Mouse (Mus musculus): Measurements from ENCODE around the gene Ctnna3. TPM values are rescaled to one million over a fixed set of nuclear protein-coding genes. Genes with fewer than 3 reads are reported as not detected.
A peak's percentile ranks its signal among the peaks of the same experiment; 100 is the strongest.

Ctnna3 gene
- polyA plus RNA-seq, 1 experiment, result 1.3 TPM

DNA sequence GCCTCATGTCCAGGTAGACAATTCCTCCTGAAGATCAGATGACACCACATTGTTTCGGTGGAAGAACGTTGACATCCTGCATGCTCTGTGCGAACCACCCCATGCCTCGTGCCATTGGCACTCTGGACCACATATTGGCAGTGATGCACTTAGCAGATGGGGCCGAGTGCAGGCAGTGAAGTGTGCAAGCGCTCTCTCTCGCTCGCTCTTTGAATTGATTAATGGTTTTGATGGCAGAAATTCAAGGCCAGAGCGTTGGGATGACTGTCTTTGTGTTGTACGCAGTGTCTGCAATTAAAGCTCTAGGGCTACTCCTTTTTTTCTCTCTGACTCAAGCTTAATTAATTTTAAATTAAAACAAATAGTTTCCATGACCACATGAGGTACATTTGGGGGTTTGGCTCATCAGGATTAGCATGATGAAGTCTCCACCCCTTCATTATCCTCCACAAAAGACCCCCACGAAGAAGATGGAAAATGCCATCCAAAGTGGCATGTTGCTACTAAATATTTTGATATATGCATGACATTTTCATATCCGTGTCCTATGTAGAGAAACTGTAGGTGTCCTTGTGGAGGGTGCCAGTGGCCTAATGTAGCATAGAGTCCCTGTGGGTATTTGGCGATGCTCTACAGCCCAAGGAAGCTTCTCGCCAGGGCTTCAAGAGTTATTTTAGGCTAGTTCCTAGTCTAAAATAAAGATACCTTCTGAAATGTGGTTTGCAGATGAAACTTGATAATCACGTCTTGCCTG lies 700.7 kb downstream of the Ctnna3 start:
- TF ChIP-seq CTCF (IDR thresholded peaks at IDR 0.05; ENCODE audit: extremely low read depth, insufficient read depth, low read length) (no peak), POLR2A (IDR thresholded peaks at IDR 0.05; ENCODE audit: extremely low read depth, insufficient read depth, low read length) (no peak)
- Histone ChIP-seq H3K27ac (ENCODE audit: insufficient read depth, low read length) (no peak overlapping the region), H3K4me3 (ENCODE audit: insufficient read depth, low read length) (no peak overlapping the region), H3K4me1 (ENCODE audit: control insufficient read depth, insufficient read depth, low read length) (no peaks in the 10 kb centered on the region)

DNA sequence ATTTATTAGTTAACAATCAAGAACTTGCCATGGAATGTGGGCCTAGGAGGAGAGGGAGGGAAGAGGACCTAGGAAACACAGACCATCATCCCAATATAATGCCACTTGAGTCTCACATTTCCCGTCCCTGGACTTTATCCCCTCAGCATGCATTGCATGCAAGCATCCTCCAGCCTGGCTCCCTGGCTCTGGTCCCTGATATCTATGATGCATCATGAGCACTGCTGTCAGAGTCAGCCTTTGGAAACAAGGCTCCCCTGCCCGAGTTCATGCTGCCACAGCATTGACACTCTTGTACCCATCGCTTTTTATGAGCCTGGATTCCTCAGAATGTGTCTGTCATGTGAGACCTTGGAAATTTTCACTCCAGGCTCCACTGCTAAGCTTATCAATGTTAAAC lies 703.6 kb downstream of the Ctnna3 start:
- TF ChIP-seq POLR2A (IDR thresholded peaks at IDR 0.05; ENCODE audit: extremely low read depth, insufficient read depth, low read length) (no peak), CTCF (IDR thresholded peaks at IDR 0.05; ENCODE audit: extremely low read depth, insufficient read depth, low read length) (no peak)
- H3K4me1 ChIP-seq (ENCODE audit: control insufficient read depth, insufficient read depth, low read length), result no peaks in the 10 kb centered on the region

DNA sequence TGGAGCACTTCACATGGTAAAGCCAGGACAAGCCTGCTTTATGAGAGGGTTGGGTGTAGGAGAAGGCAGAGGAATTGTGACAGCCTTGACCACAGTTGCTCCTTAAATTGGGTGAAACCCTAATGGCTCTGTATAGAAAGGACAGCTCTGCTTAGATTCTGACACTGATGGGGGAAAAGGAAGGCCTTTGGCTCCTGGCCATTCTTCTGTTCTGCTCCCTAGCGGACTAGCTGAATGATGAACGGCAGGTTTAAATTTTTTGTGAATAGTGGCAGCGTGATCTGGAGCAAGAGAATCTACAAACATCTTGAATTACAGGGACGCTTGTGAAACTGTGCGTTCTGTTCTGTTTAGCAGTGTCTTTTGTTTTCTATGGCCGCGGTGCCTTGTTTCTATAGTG lies 705.6 kb downstream of the Ctnna3 start:
- Histone ChIP-seq H3K4me3 (ENCODE audit: insufficient read depth, low read length) (no peak overlapping the region), H3K27ac (ENCODE audit: insufficient read depth, low read length) (no peak overlapping the region), H3K4me1 (ENCODE audit: control insufficient read depth, insufficient read depth, low read length) (no peaks in the 10 kb centered on the region)
- no peak for TF ChIP-seq CTCF (IDR thresholded peaks at IDR 0.05; ENCODE audit: extremely low read depth, insufficient read depth, low read length)
- TF ChIP-seq POLR2A (IDR thresholded peaks at IDR 0.05; ENCODE audit: extremely low read depth, insufficient read depth, low read length), result no peak

More for the DNA sequence above, 703.6 kb downstream of the Ctnna3 start:
- no peak overlapping the region for H3K4me3 ChIP-seq (ENCODE audit: insufficient read depth, low read length)
- H3K27ac ChIP-seq (ENCODE audit: insufficient read depth, low read length), result no peak overlapping the region

DNA sequence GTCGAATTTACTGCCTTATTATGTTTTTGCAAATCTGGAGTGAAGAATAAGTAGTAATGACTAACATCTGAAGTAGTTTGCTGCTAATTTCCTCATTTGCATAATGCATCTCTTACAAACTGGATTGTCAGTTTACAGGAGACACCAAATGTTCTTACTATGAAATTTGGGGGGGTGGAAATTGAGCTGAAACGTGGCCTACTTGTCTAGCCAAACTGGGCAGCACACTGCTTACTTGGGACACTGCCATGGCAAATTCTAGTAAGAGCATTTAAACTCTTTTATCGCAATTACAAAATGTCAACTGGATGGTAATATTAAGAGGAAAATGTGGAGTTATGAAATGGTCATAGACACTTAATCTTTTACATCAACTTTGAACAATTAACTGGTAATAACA lies 716.6 kb downstream of the Ctnna3 start:
- no peak for TF ChIP-seq POLR2A (IDR thresholded peaks at IDR 0.05; ENCODE audit: extremely low read depth, insufficient read depth, low read length)
- no peak for TF ChIP-seq CTCF (IDR thresholded peaks at IDR 0.05; ENCODE audit: extremely low read depth, insufficient read depth, low read length)
- H3K4me1 ChIP-seq (ENCODE audit: control insufficient read depth, insufficient read depth, low read length), result no peaks in the 10 kb centered on the region
- no peak overlapping the region for H3K27ac ChIP-seq (ENCODE audit: insufficient read depth, low read length)
- no peak overlapping the region for H3K4me3 ChIP-seq (ENCODE audit: insufficient read depth, low read length)

DNA sequence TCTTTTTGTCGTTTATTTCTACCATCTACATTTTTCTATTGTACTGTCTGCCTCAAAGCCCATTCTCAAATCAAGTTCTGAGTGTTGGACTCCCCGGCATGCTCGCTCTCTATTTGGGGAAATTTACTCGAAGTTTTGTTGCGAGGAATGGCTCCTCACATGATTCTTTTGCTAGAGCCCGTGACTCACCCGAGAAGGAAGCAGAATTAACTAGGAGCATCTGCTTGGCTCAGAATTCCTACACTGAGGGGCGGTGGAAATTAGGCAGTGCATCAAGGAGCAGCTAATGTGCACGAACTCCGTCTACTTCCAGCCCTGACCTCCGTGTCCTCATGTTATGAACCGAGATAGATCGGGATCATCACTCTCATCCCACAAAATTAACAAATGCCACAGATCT lies 751.8 kb downstream of the Ctnna3 start:
- H3K4me3 ChIP-seq (ENCODE audit: insufficient read depth, low read length), result no peak overlapping the region
- no peaks in the 10 kb centered on the region for H3K4me1 ChIP-seq (ENCODE audit: control insufficient read depth, insufficient read depth, low read length)
- no peak for TF ChIP-seq POLR2A (IDR thresholded peaks at IDR 0.05; ENCODE audit: extremely low read depth, insufficient read depth, low read length)
- no peak for TF ChIP-seq CTCF (IDR thresholded peaks at IDR 0.05; ENCODE audit: extremely low read depth, insufficient read depth, low read length)
- peak overlapping the region; percentile 12; the same call in 1 of the 2 replicates for H3K27ac ChIP-seq (ENCODE audit: insufficient read depth, low read length)

DNA sequence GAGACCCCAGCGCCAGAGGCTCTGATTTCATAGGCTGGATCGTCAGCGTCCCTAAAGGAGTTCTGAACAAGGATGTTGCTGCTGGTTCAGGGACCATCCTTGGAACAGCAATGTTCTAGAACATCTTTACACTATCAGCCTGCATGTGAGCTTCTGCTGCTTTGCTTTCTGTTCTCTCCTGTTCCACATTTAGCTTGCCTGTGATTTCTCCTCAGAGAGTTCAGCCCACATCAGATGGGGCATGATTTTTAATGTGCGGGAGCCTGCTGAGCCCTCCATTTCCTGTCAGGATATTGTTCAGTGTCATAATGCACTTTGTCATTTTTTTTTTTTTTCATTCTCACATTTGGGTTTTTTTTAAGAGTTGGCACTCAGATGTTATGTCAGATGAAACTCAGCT lies 752.8 kb downstream of the Ctnna3 start:
- no peak overlapping the region for H3K27ac ChIP-seq (ENCODE audit: insufficient read depth, low read length)
- no peak overlapping the region for H3K4me3 ChIP-seq (ENCODE audit: insufficient read depth, low read length)
- TF ChIP-seq POLR2A (IDR thresholded peaks at IDR 0.05; ENCODE audit: extremely low read depth, insufficient read depth, low read length), result no peak
- no peak for TF ChIP-seq CTCF (IDR thresholded peaks at IDR 0.05; ENCODE audit: extremely low read depth, insufficient read depth, low read length)
- no peaks in the 10 kb centered on the region for H3K4me1 ChIP-seq (ENCODE audit: control insufficient read depth, insufficient read depth, low read length)

DNA sequence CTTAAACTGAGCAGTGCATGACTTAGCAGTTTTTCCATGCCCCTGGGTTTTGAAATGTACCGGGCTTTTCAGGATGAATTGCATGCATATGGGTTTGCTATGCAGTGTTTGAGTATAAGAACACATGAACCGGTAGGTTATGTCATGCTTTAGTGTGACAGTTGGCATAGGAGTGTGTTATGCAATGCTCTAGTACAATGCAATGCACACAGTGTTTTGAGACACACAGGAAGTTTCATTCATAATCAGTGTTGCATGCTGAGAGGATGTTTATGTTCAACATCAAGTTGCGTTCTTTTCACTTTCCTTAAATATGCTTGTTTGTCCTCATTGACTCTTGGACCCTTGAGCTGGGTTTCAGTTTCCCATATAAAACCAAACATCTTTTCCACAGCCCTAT lies 758.1 kb downstream of the Ctnna3 start:
- Histone ChIP-seq H3K27ac (ENCODE audit: insufficient read depth, low read length) (no peak overlapping the region), H3K4me1 (ENCODE audit: control insufficient read depth, insufficient read depth, low read length) (no peaks in the 10 kb centered on the region), H3K4me3 (ENCODE audit: insufficient read depth, low read length) (no peak overlapping the region)
- TF ChIP-seq POLR2A (IDR thresholded peaks at IDR 0.05; ENCODE audit: extremely low read depth, insufficient read depth, low read length) (no peak), CTCF (IDR thresholded peaks at IDR 0.05; ENCODE audit: extremely low read depth, insufficient read depth, low read length) (no peak)

DNA sequence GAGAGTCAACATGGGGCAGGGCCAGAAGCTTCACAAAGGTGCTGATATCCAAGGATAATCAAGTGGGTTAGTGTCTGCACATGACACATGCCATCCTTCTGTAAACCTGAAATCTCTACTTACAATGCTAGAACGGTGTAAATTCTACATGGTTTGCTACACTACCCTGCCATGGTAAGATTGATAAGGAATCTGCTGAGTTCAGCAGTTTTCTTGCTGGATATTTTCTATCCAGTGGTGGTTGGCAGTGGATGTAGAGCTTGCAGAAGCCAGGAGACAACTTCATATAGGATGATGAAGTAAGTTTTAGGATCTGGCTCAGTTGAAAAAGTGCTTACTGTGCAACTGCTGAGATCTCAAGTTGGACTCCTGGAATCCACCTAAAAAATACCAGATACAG lies 767.7 kb downstream of the Ctnna3 start:
- no peak for TF ChIP-seq CTCF (IDR thresholded peaks at IDR 0.05; ENCODE audit: extremely low read depth, insufficient read depth, low read length)
- no peak for TF ChIP-seq POLR2A (IDR thresholded peaks at IDR 0.05; ENCODE audit: extremely low read depth, insufficient read depth, low read length)
- Histone ChIP-seq H3K4me1 (ENCODE audit: control insufficient read depth, insufficient read depth, low read length) (no peaks in the 10 kb centered on the region), H3K27ac (ENCODE audit: insufficient read depth, low read length) (no peak overlapping the region), H3K4me3 (ENCODE audit: insufficient read depth, low read length) (no peak overlapping the region)

DNA sequence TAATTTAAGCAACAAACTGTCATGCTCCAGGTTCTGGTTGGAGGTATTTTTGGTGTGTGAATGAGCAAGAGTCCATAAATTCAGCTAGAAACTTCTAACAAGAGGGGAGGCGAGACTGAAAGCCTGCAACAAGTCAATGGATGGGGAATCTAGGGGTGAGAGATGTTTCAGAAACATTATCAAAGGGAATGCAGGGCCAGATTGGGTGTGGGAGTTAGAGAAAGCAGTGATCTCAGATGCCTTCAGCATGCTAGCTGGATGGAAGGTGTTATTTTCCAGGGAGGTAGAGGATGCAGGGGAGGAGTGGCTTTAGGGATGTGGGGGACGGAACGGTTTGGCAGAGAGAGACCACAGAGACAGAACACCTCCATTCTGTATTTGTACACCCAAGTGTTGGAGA lies 785.7 kb downstream of the Ctnna3 start:
- TF ChIP-seq POLR2A (IDR thresholded peaks at IDR 0.05; ENCODE audit: extremely low read depth, insufficient read depth, low read length), result no peak
- TF ChIP-seq CTCF (IDR thresholded peaks at IDR 0.05; ENCODE audit: extremely low read depth, insufficient read depth, low read length), result no peak
- H3K4me3 ChIP-seq (ENCODE audit: insufficient read depth, low read length), result no peak overlapping the region
- peaks cover 2% of the 10 kb centered on the region for H3K4me1 ChIP-seq (ENCODE audit: control insufficient read depth, insufficient read depth, low read length)
- H3K27ac ChIP-seq (ENCODE audit: insufficient read depth, low read length), result no peak overlapping the region

DNA sequence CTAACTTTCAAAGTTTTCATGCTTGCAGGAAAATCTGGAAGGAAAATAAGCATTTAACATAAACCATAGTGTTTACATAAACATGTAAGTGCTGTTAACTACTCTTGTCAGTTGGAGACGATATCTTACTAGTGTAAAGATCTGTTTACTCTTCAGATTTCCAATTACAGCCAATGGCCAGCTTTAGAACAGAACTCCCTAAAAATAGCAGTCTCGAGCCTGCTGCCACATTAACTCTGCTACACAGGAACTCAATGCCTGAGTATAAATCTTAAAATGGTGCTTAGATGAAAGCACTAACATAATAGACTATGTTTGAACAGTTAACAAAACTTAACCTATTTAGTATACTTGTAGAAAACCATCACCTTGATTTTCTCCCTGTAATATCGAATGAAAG lies 793.1 kb downstream of the Ctnna3 start:
- no peak for TF ChIP-seq CTCF (IDR thresholded peaks at IDR 0.05; ENCODE audit: extremely low read depth, insufficient read depth, low read length)
- TF ChIP-seq POLR2A (IDR thresholded peaks at IDR 0.05; ENCODE audit: extremely low read depth, insufficient read depth, low read length), result no peak
- Histone ChIP-seq H3K4me3 (ENCODE audit: insufficient read depth, low read length) (no peak overlapping the region), H3K27ac (ENCODE audit: insufficient read depth, low read length) (no peak overlapping the region), H3K4me1 (ENCODE audit: control insufficient read depth, insufficient read depth, low read length) (no peaks in the 10 kb centered on the region)
